Mouse (Mus musculus) left cerebral cortex, adult 18-20 months (tissue): Measurements from ENCODE around the gene Cdh23. TPM values are rescaled to one million over a fixed set of nuclear protein-coding genes. Genes with fewer than 3 reads are reported as not detected.
A peak's percentile ranks its signal among the peaks of the same experiment; 100 is the strongest.

Experiments
- DNase-seq, 2 experiments: peaks; one replicate each; pipeline ENCODE4 v3.0.0; 2021 to 2022; ENCODE audit warnings: low spot score in 2 of 2, mixed read lengths in 1 of 2
- total RNA-seq, 2 experiments: library from RNA; stranded (reverse); gene quantifications; 2 replicates each; pipeline ENCODE4 v1.2.3; 2021

Gene Cdh23
- total RNA-seq, 2 experiments from 2014 or later: 2.1 to 2.2 TPM

DNA sequence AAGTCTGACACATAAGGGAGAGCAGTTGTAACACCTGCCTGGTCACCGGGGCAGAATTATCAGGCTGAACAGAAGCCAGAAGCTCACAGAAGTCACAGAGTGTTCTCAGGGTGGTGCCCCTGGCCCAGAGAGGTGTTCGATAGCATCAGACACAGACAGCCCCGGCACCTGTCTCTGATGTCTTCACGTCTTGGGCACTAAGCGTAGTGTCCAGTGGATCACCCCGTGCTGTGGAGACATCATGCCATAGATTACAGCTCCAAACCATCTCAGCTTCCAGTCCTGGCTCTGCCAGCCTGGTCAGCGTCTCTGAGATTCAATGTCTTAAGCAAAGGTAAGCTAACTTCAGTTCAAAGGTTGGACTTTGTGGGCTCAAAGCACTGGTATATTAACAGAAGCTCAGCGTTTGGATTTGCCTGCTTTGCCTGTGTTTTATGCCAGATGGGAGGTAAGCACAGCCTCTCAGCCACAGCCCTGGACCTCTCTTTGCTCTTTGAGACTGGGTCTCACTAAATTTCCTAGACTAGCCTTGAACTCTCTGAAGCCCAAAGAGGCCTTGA is 429.4 kb downstream of the Cdh23 start:
- DNase-seq: no peak

DNA sequence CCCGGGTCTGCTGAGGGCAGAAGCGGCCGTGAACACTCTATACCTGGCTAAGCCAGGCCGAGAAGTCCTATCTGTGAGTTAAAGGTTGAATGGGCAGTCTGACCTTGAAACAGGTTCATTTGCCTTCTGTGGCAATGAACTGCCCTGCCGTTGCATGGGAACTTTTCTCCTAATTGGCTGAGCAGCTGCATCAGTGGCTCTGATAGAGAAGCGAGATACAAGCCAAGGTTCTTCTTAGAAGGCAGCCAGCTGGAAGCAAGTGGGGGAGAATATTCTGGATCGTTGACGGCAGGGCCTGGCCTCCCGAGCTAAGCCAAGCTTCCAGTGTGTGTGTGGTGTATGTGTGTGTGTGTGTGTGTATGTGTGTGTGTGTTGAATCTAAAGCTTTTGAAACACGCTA is 431.0 kb downstream of the Cdh23 start:
- no peak for DNase-seq

DNA sequence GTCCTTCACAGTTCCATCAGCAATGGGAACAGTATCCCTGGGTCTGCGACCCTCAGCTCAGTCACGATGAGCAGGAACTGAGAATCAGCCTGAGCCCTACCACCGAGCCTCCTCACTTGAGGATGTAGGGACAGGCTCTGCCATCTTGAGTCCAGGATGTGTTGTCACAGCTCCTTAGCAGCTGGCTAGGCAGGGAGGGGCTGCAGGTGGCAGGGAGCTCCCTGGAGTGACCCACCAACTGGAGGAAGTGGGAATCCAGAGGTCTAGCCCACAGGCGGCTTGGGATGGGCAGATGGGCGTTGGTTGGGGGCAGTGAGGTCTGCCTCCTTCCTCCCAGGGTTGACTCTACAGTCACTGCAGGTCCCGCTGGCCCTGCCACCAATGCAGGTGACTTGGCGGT is 432.9 kb downstream of the Cdh23 start:
- DNase-seq: no peak

DNA sequence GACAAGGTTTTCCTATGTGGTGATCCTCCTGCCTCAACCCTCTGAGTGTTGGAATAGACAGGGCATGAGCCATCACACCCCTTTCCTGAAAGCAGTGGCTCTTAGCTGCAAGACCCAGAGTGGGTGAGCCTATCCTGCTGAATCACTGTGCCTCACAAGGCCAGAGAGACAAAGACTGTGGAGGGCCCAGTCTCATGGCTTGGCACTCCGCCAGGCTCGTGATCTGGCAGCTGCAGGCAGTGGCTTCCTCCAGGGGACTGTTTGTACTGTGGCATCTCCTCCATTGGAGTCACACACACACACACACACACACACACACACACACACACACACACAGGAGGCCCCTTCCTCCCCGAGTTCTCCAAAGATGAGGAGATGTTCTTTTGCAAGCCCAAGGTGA is 433.9 kb downstream of the Cdh23 start:
- DNase-seq: peak; percentile 61 to 71

- DNase-seq: no peak
These were observed 434.8 kb downstream of the Cdh23 start for GRCm38 (mm10) chr10:60261530-60261929.

DNA sequence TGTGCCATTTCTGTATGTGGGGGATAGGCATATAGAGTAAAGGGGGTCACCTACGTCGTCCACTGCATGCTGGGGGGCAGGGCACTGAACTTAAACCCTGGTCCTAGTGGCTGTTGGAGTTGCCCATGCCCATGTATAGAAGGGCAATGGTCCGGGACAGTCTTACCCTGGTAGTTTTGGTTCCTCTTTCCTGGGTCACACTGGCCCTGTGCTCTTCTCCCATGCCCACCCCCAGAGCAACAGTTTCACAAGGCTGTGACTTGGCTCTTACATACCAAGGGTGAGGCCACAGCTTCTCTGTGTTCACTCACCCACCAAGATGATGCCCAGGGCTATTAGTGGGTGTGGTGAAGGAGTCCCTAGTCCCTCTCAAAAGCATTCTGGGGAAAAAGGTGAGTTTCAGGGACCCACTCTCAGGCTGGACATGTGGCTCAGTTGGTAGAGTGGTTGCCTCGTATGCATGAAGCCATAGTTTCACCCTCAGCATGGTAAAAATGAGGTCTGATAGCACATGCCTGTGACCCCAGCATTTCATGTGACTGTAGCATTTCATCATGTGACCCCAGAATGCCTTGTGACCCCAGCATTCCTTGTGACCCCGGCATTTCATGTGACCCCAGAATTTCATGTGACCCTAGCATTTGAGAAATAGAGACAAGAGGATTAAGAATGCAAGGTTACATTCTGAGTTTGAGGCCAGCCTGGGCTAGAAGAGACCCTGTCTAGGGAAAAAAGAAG is 435.6 kb downstream of the Cdh23 start:
- no peak for DNase-seq

DNA sequence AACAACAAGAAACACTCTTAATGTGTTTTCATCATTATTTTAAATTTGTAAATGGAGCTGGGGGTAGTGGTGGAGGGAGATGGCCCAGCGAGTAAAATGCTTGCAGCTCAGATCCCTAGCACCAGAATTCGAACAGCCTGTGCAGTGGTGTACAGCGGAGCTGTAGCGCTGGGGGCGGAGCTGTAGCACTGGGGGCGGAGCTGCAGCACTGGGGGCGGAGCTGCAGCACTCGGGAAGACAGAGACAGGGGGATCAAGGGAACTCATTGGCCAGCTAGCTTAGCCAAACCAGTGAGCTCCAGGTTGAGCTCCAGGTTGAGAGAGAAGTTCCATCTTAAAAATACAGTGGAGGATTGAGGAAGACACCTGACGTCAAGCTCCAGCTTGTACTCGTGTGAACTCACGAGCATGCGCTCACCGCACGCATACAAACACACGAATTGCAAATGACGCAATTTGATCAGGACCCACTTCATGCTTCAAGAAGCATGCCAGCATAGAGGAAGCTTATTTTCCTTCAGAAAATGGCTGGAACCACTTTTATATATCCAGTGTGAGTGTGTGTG is 438.9 kb downstream of the Cdh23 start:
- no peak for DNase-seq

- no peak for DNase-seq
These were observed 440.2 kb downstream of the Cdh23 start for GRCm38 (mm10) chr10:60256088-60256487.

Other genes starting within 250 kb of the Cdh23 start
- gene Slc29a3, start 56.3 kb upstream of the Cdh23 start, total RNA-seq: 10 to 100 TPM; 11.1 to 12.4 TPM
- 10 to 100 TPM in 1 of 2 experiments, 1 to 10 TPM in 1; 9.3 to 10.3 TPM for gene Unc5b, start 135.1 kb upstream of the Cdh23 start, total RNA-seq